19 mouse cellular contexts compared by ENCODE assay signal in the genomic region with DNA sequence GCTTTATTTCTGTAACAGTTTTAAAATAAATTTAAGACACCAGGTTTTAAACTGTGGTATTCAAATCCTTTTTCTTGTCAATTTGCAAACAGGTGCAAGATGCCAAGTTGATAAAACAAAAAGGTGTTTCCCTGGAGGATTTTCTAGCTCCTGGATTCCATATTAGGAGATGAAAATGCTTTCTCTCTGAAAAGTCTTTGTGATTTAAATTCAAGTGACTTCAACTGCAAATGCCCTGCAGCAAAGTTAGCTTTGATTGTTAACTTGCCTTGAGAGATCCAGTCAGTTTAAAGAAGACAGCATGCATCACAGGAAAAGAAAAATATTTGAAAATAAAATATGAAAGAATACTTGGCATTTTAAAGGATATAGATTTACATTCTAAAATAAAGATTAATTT.
DNase-seq lines count a peak whose midpoint lies in the region; ATAC-seq lines count a peak whose summit lies in the region.
"Had no signal": no experiment of that assay in that cellular context is flagged by ENCODE, and none has a peak within 500 bp of the region (broad histone marks: within the 10 kb centered on the region; RNA-seq: fewer than 3 reads in every experiment).

No protein-coding gene starts in this region.

- H3K4me1 ChIP-seq in midbrain, embryonic 15.5 days, result peaks cover 5% of the 10 kb centered on the region; the same call in 1 of the 2 replicates
- no peaks in the 10 kb centered on the region; the same call in 1 of the 2 replicates for H3K4me1 ChIP-seq in midbrain, embryonic 11.5 days (ENCODE audit: control insufficient read depth, insufficient read depth, low read length)
- H3K4me1 ChIP-seq in hindbrain, embryonic 14.5 days (replicated peaks; ENCODE audit: control insufficient read depth, insufficient read depth, low read length), result no peaks in the 10 kb centered on the region
- H3K4me1 ChIP-seq: embryonic facial prominence, embryonic 10.5 days; embryonic facial prominence, embryonic 12.5 days; forebrain, embryonic 13.5 days; forebrain, embryonic 15.5 days had no signal

- no peaks in the 10 kb centered on the region for H3K9me3 ChIP-seq in midbrain, embryonic 15.5 days
- H3K9me3 ChIP-seq in midbrain, embryonic 11.5 days (ENCODE audit: control insufficient read depth, low read length), result no peaks in the 10 kb centered on the region
- H3K9me3 ChIP-seq in hindbrain, embryonic 14.5 days (ENCODE audit: control insufficient read depth, low read length), result no peaks in the 10 kb centered on the region
- H3K9me3 ChIP-seq: embryonic facial prominence, embryonic 10.5 days; embryonic facial prominence, embryonic 12.5 days; forebrain, embryonic 13.5 days; forebrain, embryonic 15.5 days had no signal

- no peaks in the 10 kb centered on the region for H3K27me3 ChIP-seq in midbrain, embryonic 15.5 days (replicated peaks)
- no peaks in the 10 kb centered on the region for H3K27me3 ChIP-seq in midbrain, embryonic 11.5 days (ENCODE audit: control insufficient read depth, insufficient read depth, low read length)
- H3K27me3 ChIP-seq in hindbrain, embryonic 14.5 days (ENCODE audit: control insufficient read depth, insufficient read depth, low read length), result no peaks in the 10 kb centered on the region
- H3K27me3 ChIP-seq: embryonic facial prominence, embryonic 12.5 days; forebrain, embryonic 13.5 days; forebrain, embryonic 15.5 days had no signal

- H3K27ac ChIP-seq in midbrain, embryonic 15.5 days, result no peak overlapping the region
- H3K27ac ChIP-seq in midbrain, embryonic 11.5 days (ENCODE audit: low read depth, low read length), result no peak overlapping the region
- H3K27ac ChIP-seq in hindbrain, embryonic 14.5 days, result no peak overlapping the region
- H3K27ac ChIP-seq: embryonic facial prominence, embryonic 10.5 days; embryonic facial prominence, embryonic 12.5 days; forebrain, embryonic 13.5 days; forebrain, embryonic 15.5 days had no signal

- no peak overlapping the region for H3K4me2 ChIP-seq in midbrain, embryonic 15.5 days
- H3K4me2 ChIP-seq in midbrain, embryonic 11.5 days, result no peak overlapping the region
- H3K4me2 ChIP-seq in hindbrain, embryonic 14.5 days (replicated peaks), result no peak overlapping the region
- H3K4me2 ChIP-seq: embryonic facial prominence, embryonic 12.5 days; forebrain, embryonic 13.5 days; forebrain, embryonic 15.5 days had no signal

- no peak overlapping the region for H3K4me3 ChIP-seq in midbrain, embryonic 15.5 days
- H3K4me3 ChIP-seq in midbrain, embryonic 11.5 days (ENCODE audit: low read depth, low read length), result no peak overlapping the region
- H3K4me3 ChIP-seq in hindbrain, embryonic 14.5 days (replicated peaks; ENCODE audit: low read length), result no peak overlapping the region
- H3K4me3 ChIP-seq: embryonic facial prominence, embryonic 10.5 days; embryonic facial prominence, embryonic 12.5 days; forebrain, embryonic 13.5 days; forebrain, embryonic 15.5 days had no signal

- ATAC-seq in midbrain, embryonic 15.5 days (replicated peaks), result peak; percentile 24; the same call in 1 of the 2 replicates
- no peak for ATAC-seq in midbrain, embryonic 11.5 days (ENCODE audit: low FRiP score)
- ATAC-seq in hindbrain, embryonic 14.5 days (ENCODE audit: low FRiP score), result no peak
- ATAC-seq: forebrain, embryonic 13.5 days; forebrain, embryonic 15.5 days; forebrain, postnatal 0 days had no signal

- no peak overlapping the region for H3K9ac ChIP-seq in midbrain, embryonic 15.5 days
- no peak overlapping the region for H3K9ac ChIP-seq in midbrain, embryonic 11.5 days (ENCODE audit: low read length)
- no peak overlapping the region for H3K9ac ChIP-seq in hindbrain, embryonic 14.5 days
- H3K9ac ChIP-seq: embryonic facial prominence, embryonic 12.5 days; forebrain, embryonic 13.5 days; forebrain, embryonic 15.5 days; forebrain, postnatal 0 days had no signal

- DNase-seq in midbrain, embryonic 11.5 days (ENCODE audit: low spot score, missing footprints), result no peak
- DNase-seq in R1 (ENCODE audit: low read depth, low spot score) (peak; percentile 4), ZHBTc4 (ENCODE audit: low read depth, low spot score) (peak; percentile 4)
- no peak for DNase-seq in hindbrain, embryonic 14.5 days (ENCODE audit: low spot score)
- no peak for DNase-seq in lung, adult 18-20 months
- DNase-seq: adrenal gland, adult 2 months; adrenal gland, postnatal 10 days; adrenal gland, postnatal 25 days; cerebellum, adult 11-12 months; cerebellum, adult 2 months; cerebellum, adult 9-10 months; cerebellum, postnatal 10 days; cerebellum, postnatal 25 days; forebrain, postnatal 0 days had no signal

- no peaks in the 10 kb centered on the region for H3K36me3 ChIP-seq in midbrain, embryonic 15.5 days (replicated peaks)
- H3K36me3 ChIP-seq in midbrain, embryonic 11.5 days (ENCODE audit: control insufficient read depth, insufficient read depth, low read length), result no peaks in the 10 kb centered on the region
- no peaks in the 10 kb centered on the region for H3K36me3 ChIP-seq in hindbrain, embryonic 14.5 days (replicated peaks; ENCODE audit: control insufficient read depth, insufficient read depth)
- H3K36me3 ChIP-seq: embryonic facial prominence, embryonic 10.5 days; embryonic facial prominence, embryonic 12.5 days; forebrain, embryonic 15.5 days had no signal

Comparison
In these comparisons a context has a peak if more than half of its experiments do, and no peak if none do; other contexts are left out.
1. DNase-seq: peak in R1 (single experiment) and ZHBTc4 (single experiment); none in midbrain, embryonic 11.5 days (single experiment), hindbrain, embryonic 14.5 days (single experiment) and lung, adult 18-20 months (0 of 2).